Mouse (Mus musculus): ENCODE measurements around the gene Rnaseh1.

- no peak for TF ChIP-seq GATA1 (IDR thresholded peaks at IDR 0.05; ENCODE audit: borderline replicate concordance, low read length)
- no peak for TF ChIP-seq FLI1 (IDR thresholded peaks at IDR 0.05; ENCODE audit: low read length)
These were observed 50.7 kb downstream of the Rnaseh1 start for GRCm38 (mm10) chr12:28700101-28700511.
